In genomic region chr8:72319397-72319796, GRCm38 (mm10) we compare ENCODE assay signal across 7 mouse cellular contexts. TPM values are rescaled to one million over a fixed set of nuclear protein-coding genes. Genes with fewer than 3 reads are reported as not detected.
DNase-seq lines count a peak whose midpoint lies in the region; ATAC-seq and TF ChIP-seq lines count a peak whose summit lies in the region.

No protein-coding gene starts in this region.

- no peaks in the 10 kb centered on the region for H3K36me3 ChIP-seq in forebrain, postnatal 0 days (ENCODE audit: insufficient read depth)
- no peaks in the 10 kb centered on the region for H3K36me3 ChIP-seq in stomach, embryonic 16.5 days (ENCODE audit: control insufficient read depth, insufficient read depth, low read length)

- H3K27ac ChIP-seq in forebrain, postnatal 0 days (ENCODE audit: low read depth, low read length), result no peak overlapping the region
- peak overlapping the region; percentile 66 for H3K27ac ChIP-seq in stomach, embryonic 16.5 days (ENCODE audit: low read length)

- H3K9me3 ChIP-seq in forebrain, postnatal 0 days (ENCODE audit: low read length), result no peaks in the 10 kb centered on the region
- H3K9me3 ChIP-seq in stomach, embryonic 16.5 days (replicated peaks; ENCODE audit: control insufficient read depth, low read length), result no peaks in the 10 kb centered on the region

- 1% methylated on average over 47 of the region's 48 CpGs for WGBS in lung, adult 2 months
- 6% methylated on average over 48 of the region's 48 CpGs for WGBS in forebrain, postnatal 0 days
- under 1% methylated on average over 46 of the region's 48 CpGs for WGBS in stomach, embryonic 16.5 days

- no peak for TF ChIP-seq CTCF in lung, adult 2 months (IDR thresholded peaks at IDR 0.05; ENCODE audit: insufficient read depth, low read length)
- TF ChIP-seq CTCF in forebrain, postnatal 0 days (IDR thresholded peaks at IDR 0.05; ENCODE audit: low read depth), result no peak

- DNase-seq in lung, adult 2 months, result no peak
- DNase-seq in lung, postnatal 14 days, result no peak
- peak; percentile 30 for DNase-seq in embryo, embryonic 10.5 days (ENCODE audit: low spot score)
- DNase-seq in forebrain, postnatal 0 days, result no peak
- DNase-seq in liver, result peak; percentile 9

- peak overlapping the region; percentile 58 for H3K9ac ChIP-seq in forebrain, postnatal 0 days
- peak overlapping the region; percentile 75 for H3K9ac ChIP-seq in stomach, embryonic 16.5 days (ENCODE audit: low read length)

- TF ChIP-seq POLR2A in lung, adult 2 months (IDR thresholded peaks at IDR 0.05; ENCODE audit: borderline replicate concordance, extremely low read depth, low read depth, low read length), result no peak; the same call in 1 of the 2 replicates

- H3K4me3 ChIP-seq in lung, adult 2 months (replicated peaks; ENCODE audit: extremely low read depth, low read depth, low read length), result peak overlapping the region; percentile 89
- peak overlapping the region; percentile 56 for H3K4me3 ChIP-seq in forebrain, postnatal 0 days (ENCODE audit: low read depth, low read length)
- peak overlapping the region; percentile 72 for H3K4me3 ChIP-seq in stomach, embryonic 16.5 days (replicated peaks; ENCODE audit: low read length)

- peaks cover 17% of the 10 kb centered on the region for H3K27me3 ChIP-seq in forebrain, postnatal 0 days (ENCODE audit: insufficient read depth, low read length)
- peaks cover 21% of the 10 kb centered on the region for H3K27me3 ChIP-seq in stomach, embryonic 16.5 days (ENCODE audit: control insufficient read depth, insufficient read depth, low read length)

- peaks cover 11% of the 10 kb centered on the region for H3K4me1 ChIP-seq in lung, adult 2 months (ENCODE audit: control insufficient read depth, insufficient read depth, low read length)
- H3K4me1 ChIP-seq in forebrain, postnatal 0 days (ENCODE audit: insufficient read depth), result no peaks in the 10 kb centered on the region
- H3K4me1 ChIP-seq in stomach, embryonic 16.5 days (ENCODE audit: control insufficient read depth, insufficient read depth, low read length), result peaks cover 31% of the 10 kb centered on the region

- H3K4me2 ChIP-seq in forebrain, postnatal 0 days (ENCODE audit: low read depth), result peak overlapping the region; percentile 83
- peak overlapping the region; percentile 93 for H3K4me2 ChIP-seq in stomach, embryonic 16.5 days (ENCODE audit: low read depth, low read length)

- peak; percentile 12; the same call in 1 of the 2 replicates for ATAC-seq in forebrain, postnatal 0 days
- ATAC-seq in stomach, embryonic 16.5 days (ENCODE audit: insufficient read depth, low FRiP score), result peak; percentile 21; the same call in 1 of the 2 replicates
- ATAC-seq in cerebellum, adult (ENCODE audit: insufficient number of reproducible peaks, low FRiP score, low TSS enrichment), result no peak

RNA-seq across cellular contexts. Expression of gene Klf2, which starts 0.6 kb away (rescaled TPM):
- polyA plus RNA-seq in lung, adult 2 months (2012; rRNA removed), result 144 and 340 TPM in 2 replicates
- 3.8 and 4.0 TPM in 2 replicates for total RNA-seq in forebrain, postnatal 0 days (2014; rRNA removed)
- polyA plus RNA-seq in forebrain, postnatal 0 days (2015; fragmentation: Nextera tagmentation; extraction: Ambion mirVana), result 9.5 and 10.1 TPM in 2 replicates
- 3.8 and 4.0 TPM in 2 replicates for polyA plus RNA-seq in stomach, embryonic 16.5 days (2015; fragmentation: Nextera tagmentation; extraction: Ambion mirVana)

RNA-seq across cellular contexts. Expression of gene Gm10282, which starts 14.3 kb away (rescaled TPM):
- polyA plus RNA-seq in lung, adult 2 months (2012; rRNA removed), result 0.53 and 1.8 TPM in 2 replicates
- total RNA-seq in forebrain, postnatal 0 days (2014; rRNA removed), result 4.5 and 4.7 TPM in 2 replicates
- polyA plus RNA-seq in forebrain, postnatal 0 days (2015; fragmentation: Nextera tagmentation; extraction: Ambion mirVana), result 14.9 and 15.4 TPM in 2 replicates
- polyA plus RNA-seq in stomach, embryonic 16.5 days (2015; fragmentation: Nextera tagmentation; extraction: Ambion mirVana), result 19.2 and 30.6 TPM in 2 replicates

Comparison
In these comparisons a context has a peak if more than half of its experiments do, and no peak if none do; other contexts are left out.
1. DNase-seq: peak in embryo, embryonic 10.5 days (single experiment) and liver (single experiment); none in lung, adult 2 months (single experiment), lung, postnatal 14 days (single experiment) and forebrain, postnatal 0 days (single experiment).
2. RNA of gene Klf2, which starts 0.6 kb away (polyA plus RNA-seq): 144 to 340 TPM in lung, adult 2 months; 9.5 to 10.1 TPM in forebrain, postnatal 0 days and 3.8 to 4.0 TPM in stomach, embryonic 16.5 days; every median in the first group is over 10 times any median in the second.
3. Peak in every context shown above with its lines, with median percentiles within 50 percentile points of each other: H3K4me3 ChIP-seq.